Mouse (Mus musculus) spleen, adult 12 weeks (tissue): Measurements from ENCODE around the gene Tgfb1i1.

Experiments
- DNase-seq: peaks from one replicate; pipeline ENCODE4 v3.0.0; 2022; ENCODE audit warnings: low spot score

The Tgfb1i1 gene

GRCm38 (mm10) chr7:128288923-128289544 is 42.4 kb downstream of the Tgfb1i1 start:
- DNase-seq: no peak

GRCm38 (mm10) chr7:128294785-128295184 is 48.2 kb downstream of the Tgfb1i1 start:
- no peak for DNase-seq

GRCm38 (mm10) chr7:128296514-128296913 is 49.9 kb downstream of the Tgfb1i1 start:
- DNase-seq: no peak

GRCm38 (mm10) chr7:128297291-128297616 is 50.6 kb downstream of the Tgfb1i1 start:
- no peak for DNase-seq

- DNase-seq: peak; percentile 68
These were observed 51.2 kb downstream of the Tgfb1i1 start, which contains the start of gene BC017158 for GRCm38 (mm10) chr7:128297617-128298480. TSS of gene BC017158 (minus strand) at chr7:128298170.

- no peak for DNase-seq
These were observed 52.1 kb downstream of the Tgfb1i1 start for GRCm38 (mm10) chr7:128298481-128299342.

GRCm38 (mm10) chr7:128300952-128301351 is 54.3 kb downstream of the Tgfb1i1 start:
- DNase-seq: no peak

GRCm38 (mm10) chr7:128302151-128302550 is 55.5 kb downstream of the Tgfb1i1 start:
- no peak for DNase-seq

- DNase-seq: no peak
These were observed 57.6 kb downstream of the Tgfb1i1 start for GRCm38 (mm10) chr7:128304198-128304597.

GRCm38 (mm10) chr7:128304907-128305306 is 58.3 kb downstream of the Tgfb1i1 start:
- no peak for DNase-seq
